Mouse (Mus musculus): Measurements from ENCODE around the gene Arhgap28.

DNA sequence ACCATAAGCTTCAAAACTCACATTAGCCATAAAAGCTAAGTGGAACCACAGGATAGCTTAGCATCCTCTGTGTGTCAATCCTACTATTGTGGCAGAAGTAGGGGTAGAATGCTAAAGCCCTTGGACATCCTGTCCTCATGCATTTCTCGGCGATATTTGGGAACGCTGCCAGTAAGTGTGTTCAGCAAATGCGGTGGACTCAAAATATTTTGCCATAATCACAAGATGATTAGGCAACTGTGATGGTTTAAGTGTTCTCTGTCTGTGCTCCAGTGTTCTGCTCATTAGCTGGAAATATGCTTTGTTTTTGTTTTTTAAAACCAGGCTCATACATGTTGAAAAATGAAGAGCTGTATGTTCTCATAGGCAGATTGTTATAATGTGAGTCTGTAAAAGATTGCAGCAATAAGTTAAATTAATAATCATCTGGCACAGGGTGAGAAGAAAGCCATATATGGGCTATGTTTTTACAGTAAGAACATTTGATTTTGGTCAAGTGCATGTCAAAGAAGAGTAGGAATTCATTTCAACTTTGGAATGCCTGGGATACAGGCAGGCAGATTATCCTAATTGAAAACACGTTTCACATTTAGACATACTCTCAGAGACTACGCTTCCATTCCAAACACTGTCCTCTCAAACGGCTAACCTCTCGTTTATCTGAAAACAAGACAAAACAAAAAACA is 41.9 kb upstream of the Arhgap28 start:
- TF ChIP-seq CTCF (IDR thresholded peaks at IDR 0.05; ENCODE audit: borderline replicate concordance, extremely low read depth, insufficient read depth, insufficient read length) (no peak), POLR2A (IDR thresholded peaks at IDR 0.05; ENCODE audit: borderline replicate concordance, extremely low read depth, insufficient read depth, insufficient read length, poor library complexity, severe bottlenecking) (no peak)
